Mouse (Mus musculus) bone marrow macrophage, adult 2 months (primary cell): Measurements from ENCODE around the gene Sestd1.

Source experiments
- CTCF ChIP-seq: IDR thresholded peaks from 2 replicates; pipeline ENCODE4 v1.5.1; 2012; ENCODE audit warnings: low read depth, mild to moderate bottlenecking, low read length, moderate library complexity
- POLR2A ChIP-seq: IDR thresholded peaks from 2 replicates; pipeline ENCODE4 v1.6.1; 2012; ENCODE audit warnings: mild to moderate bottlenecking, low read depth, low read length, borderline replicate concordance

DNA sequence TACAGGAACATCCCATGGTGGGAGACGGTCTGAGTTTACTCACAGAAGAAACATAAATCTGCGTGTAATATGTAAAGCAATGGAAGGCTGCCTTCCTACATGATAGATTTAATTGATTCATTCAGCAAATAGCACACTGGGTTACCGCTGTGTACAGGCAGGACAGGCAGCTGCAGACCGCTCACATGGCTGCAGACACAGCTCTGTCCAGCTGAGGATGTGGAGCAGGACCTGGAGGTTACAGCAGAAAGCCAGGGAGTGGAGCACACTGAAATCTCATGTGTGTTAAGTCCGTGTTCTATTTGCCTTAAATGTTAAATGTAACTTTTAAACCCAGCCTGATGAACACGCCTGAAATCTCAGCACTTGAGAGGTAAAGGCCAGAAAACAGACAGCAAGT lies 38.1 kb downstream of the Sestd1 start:
- TF ChIP-seq CTCF (no peak), POLR2A (no peak)
